Mouse (Mus musculus): Measurements from ENCODE around the gene Gm13279. TPM values are rescaled to one million over a fixed set of nuclear protein-coding genes. Genes with fewer than 3 reads are reported as not detected.
A peak's percentile ranks its signal among the peaks of the same experiment; 100 is the strongest.
"Not testable (repeated sequence)": the region's sequence is repeated elsewhere in the genome, so short reads cannot be mapped to it uniquely, and the experiment has no call there.

Gm13279 gene
- polyA plus RNA-seq (2012; fragmentation: generic; extraction: Trizol): not detected

GRCm38 (mm10) chr4:88797097-88797496, at the start of gene Gm13279:
Gm13279 (plus strand) TSS chr4:88797397.
- not testable (repeated sequence) for H3K36me3 ChIP-seq (ENCODE audit: control insufficient read depth, insufficient read depth); H3K4me3 ChIP-seq; H3K4me2 ChIP-seq (ENCODE audit: low read depth); H3ac ChIP-seq (ENCODE audit: control insufficient read depth, insufficient read length); H3K27me3 ChIP-seq (ENCODE audit: control insufficient read depth, insufficient read depth, insufficient read length); H3K79me2 ChIP-seq (ENCODE audit: control insufficient read depth, insufficient read depth)

DNA sequence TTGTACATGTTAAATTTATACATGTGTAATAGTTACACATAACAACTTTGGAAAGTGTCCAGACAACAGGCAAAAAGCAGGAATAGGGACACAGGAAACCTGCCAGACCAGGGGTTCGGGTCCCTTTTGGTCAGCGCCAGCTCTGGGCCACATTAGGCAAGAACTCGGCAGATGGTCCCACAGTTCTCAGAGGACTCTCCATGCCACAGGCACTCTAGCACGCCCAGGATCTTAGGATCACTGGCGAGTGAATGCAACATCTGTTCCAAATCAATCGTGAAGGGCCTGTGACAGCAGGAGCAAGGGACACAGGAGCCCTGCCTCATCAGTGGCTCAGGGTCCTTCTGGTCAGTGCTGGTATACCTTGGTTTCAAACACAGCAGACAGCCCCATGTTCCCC, 47.3 kb upstream of the Gm13279 start:
- TF ChIP-seq USF1 (IDR thresholded peaks at IDR 0.05; ENCODE audit: low read depth) (no peak), TCF12 (IDR thresholded peaks at IDR 0.05; ENCODE audit: insufficient read depth, poor library complexity, severe bottlenecking) (no peak), POLR2A (IDR thresholded peaks at IDR 0.05; ENCODE audit: insufficient read length, low read depth) (no peak), MAX (IDR thresholded peaks at IDR 0.05; ENCODE audit: low read depth) (no peak)
- Histone ChIP-seq H3K4me2 (ENCODE audit: low read depth) (no peak overlapping the region), H3ac (ENCODE audit: control insufficient read depth, insufficient read length) (no peak overlapping the region), H3K79me2 (ENCODE audit: control insufficient read depth, insufficient read depth) (no peaks in the 10 kb centered on the region), H3K27me3 (ENCODE audit: control insufficient read depth, insufficient read depth, insufficient read length) (no peaks in the 10 kb centered on the region), H3K36me3 (ENCODE audit: control insufficient read depth, insufficient read depth) (no peaks in the 10 kb centered on the region), H3K4me3 (no peak overlapping the region)

GRCm38 (mm10) chr4:88754818-88755340, 42.3 kb upstream of the Gm13279 start, which contains the start of gene Gm13271:
Gm13271 (plus strand) TSS chr4:88754868.
- H3K4me2 ChIP-seq (ENCODE audit: low read depth); H3K36me3 ChIP-seq (ENCODE audit: control insufficient read depth, insufficient read depth); H3K4me3 ChIP-seq; H3ac ChIP-seq (ENCODE audit: control insufficient read depth, insufficient read length); H3K79me2 ChIP-seq (ENCODE audit: control insufficient read depth, insufficient read depth); H3K27me3 ChIP-seq (ENCODE audit: control insufficient read depth, insufficient read depth, insufficient read length): not testable (repeated sequence)

GRCm38 (mm10) chr4:88756581-88757513, 40.4 kb upstream of the Gm13279 start:
- H3K79me2 ChIP-seq (ENCODE audit: control insufficient read depth, insufficient read depth); H3K27me3 ChIP-seq (ENCODE audit: control insufficient read depth, insufficient read depth, insufficient read length); H3ac ChIP-seq (ENCODE audit: control insufficient read depth, insufficient read length); H3K36me3 ChIP-seq (ENCODE audit: control insufficient read depth, insufficient read depth); H3K4me3 ChIP-seq: not testable (repeated sequence)
- H3K4me2 ChIP-seq (ENCODE audit: low read depth): peak overlapping the region; percentile 55

- H3K27me3 ChIP-seq (ENCODE audit: control insufficient read depth, insufficient read depth, insufficient read length); H3K79me2 ChIP-seq (ENCODE audit: control insufficient read depth, insufficient read depth); H3K4me2 ChIP-seq (ENCODE audit: low read depth); H3ac ChIP-seq (ENCODE audit: control insufficient read depth, insufficient read length); H3K36me3 ChIP-seq (ENCODE audit: control insufficient read depth, insufficient read depth); H3K4me3 ChIP-seq: not testable (repeated sequence)
These were observed 39.6 kb upstream of the Gm13279 start for GRCm38 (mm10) chr4:88757628-88758031.

DNA sequence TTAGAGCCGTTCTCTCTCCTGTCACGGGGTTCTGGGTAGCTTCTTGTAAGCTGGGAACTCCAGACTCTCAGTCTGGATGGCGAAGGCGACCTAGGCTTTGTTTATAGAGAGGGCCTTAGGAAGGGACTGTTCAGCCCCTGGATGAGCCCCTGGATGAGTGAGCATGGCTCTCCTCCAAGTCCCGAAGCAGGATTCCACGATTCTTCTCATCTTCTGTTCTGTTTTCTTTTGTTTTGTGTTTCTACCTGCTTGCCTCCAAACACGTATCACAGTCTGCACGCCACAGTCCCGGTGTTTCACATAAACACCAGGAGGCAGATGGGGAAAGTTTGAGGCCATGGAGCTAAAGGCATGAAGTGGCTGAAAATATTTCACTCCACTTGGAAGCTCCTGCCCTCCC, 38.4 kb upstream of the Gm13279 start:
- H3K4me3 ChIP-seq; H3K36me3 ChIP-seq (ENCODE audit: control insufficient read depth, insufficient read depth); H3K27me3 ChIP-seq (ENCODE audit: control insufficient read depth, insufficient read depth, insufficient read length); H3K79me2 ChIP-seq (ENCODE audit: control insufficient read depth, insufficient read depth); H3ac ChIP-seq (ENCODE audit: control insufficient read depth, insufficient read length); H3K4me2 ChIP-seq (ENCODE audit: low read depth): not testable (repeated sequence)

GRCm38 (mm10) chr4:88759610-88760268, 37.5 kb upstream of the Gm13279 start, which contains the start of gene Gm13283:
Gm13283 (plus strand) TSS chr4:88760119.
- not testable (repeated sequence) for H3K27me3 ChIP-seq (ENCODE audit: control insufficient read depth, insufficient read depth, insufficient read length); H3K4me3 ChIP-seq; H3K79me2 ChIP-seq (ENCODE audit: control insufficient read depth, insufficient read depth); H3K36me3 ChIP-seq (ENCODE audit: control insufficient read depth, insufficient read depth); H3ac ChIP-seq (ENCODE audit: control insufficient read depth, insufficient read length)
- H3K4me2 ChIP-seq (ENCODE audit: low read depth): peak within 1 kb of the TSS; percentile 47

DNA sequence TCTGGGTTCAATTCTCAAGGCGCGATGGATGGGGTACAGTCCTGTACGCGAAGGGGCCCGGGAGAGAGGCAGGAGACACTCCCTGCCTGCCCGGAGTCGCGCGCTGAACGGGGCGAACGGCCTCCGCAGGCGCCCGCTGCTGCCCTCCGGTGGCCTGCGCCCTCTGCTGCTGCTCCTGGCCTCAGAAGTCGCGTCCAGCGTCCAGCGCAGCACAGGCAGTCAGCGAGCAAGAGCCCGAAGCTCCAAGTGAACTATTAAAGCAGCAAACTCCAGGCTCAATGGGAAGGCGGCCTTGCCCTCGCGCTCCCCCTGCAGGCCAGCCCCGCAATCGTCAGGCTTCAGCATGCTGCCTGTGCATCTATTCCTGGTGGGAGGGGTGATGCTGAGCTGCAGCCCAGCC, 36.8 kb upstream of the Gm13279 start:
- not testable (repeated sequence) for H3K4me3 ChIP-seq; H3K4me2 ChIP-seq (ENCODE audit: low read depth); H3K27me3 ChIP-seq (ENCODE audit: control insufficient read depth, insufficient read depth, insufficient read length); H3ac ChIP-seq (ENCODE audit: control insufficient read depth, insufficient read length); H3K36me3 ChIP-seq (ENCODE audit: control insufficient read depth, insufficient read depth); H3K79me2 ChIP-seq (ENCODE audit: control insufficient read depth, insufficient read depth)

DNA sequence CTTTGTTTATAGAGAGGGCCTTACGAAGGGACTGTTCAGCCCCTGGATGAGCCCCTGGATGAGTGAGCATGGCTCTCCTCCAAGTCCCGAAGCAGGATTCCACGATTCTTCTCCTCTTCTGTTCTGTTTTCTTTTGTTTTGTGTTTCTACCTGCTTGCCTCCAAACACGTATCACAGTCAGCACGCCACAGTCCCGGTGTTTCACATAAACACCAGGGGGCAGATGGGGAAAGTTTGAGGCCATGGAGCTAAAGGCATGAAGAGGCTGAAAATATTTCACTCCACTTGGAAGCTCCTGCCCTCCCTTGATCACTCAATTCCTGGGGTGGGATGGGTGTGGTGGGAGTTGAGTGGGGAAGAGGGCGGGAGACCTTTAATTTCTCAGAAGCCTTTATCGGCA, 35.4 kb upstream of the Gm13279 start:
- H3K27me3 ChIP-seq (ENCODE audit: control insufficient read depth, insufficient read depth, insufficient read length); H3K36me3 ChIP-seq (ENCODE audit: control insufficient read depth, insufficient read depth); H3K79me2 ChIP-seq (ENCODE audit: control insufficient read depth, insufficient read depth); H3K4me2 ChIP-seq (ENCODE audit: low read depth); H3ac ChIP-seq (ENCODE audit: control insufficient read depth, insufficient read length); H3K4me3 ChIP-seq: not testable (repeated sequence)

DNA sequence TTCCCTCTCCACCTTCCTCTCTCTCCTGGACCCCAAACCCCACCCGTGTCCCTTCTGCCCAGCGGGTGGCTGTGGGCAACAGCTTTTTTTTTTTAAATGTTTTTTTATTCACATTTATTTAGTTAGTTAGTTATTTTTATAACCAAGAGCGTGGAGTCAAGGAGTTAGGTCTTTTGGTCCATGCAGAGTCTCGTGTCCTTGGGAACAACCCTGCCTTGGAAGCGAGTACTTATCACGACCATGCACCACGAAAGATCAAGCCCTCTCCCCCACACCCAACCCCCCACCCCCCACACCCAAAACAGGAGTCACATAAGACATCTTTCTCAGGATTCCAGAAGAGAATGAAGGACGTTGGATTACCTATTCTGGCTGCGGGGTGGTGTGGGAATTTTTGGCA, 34.9 kb upstream of the Gm13279 start:
- not testable (repeated sequence) for H3K27me3 ChIP-seq (ENCODE audit: control insufficient read depth, insufficient read depth, insufficient read length); H3K79me2 ChIP-seq (ENCODE audit: control insufficient read depth, insufficient read depth); H3K4me2 ChIP-seq (ENCODE audit: low read depth); H3ac ChIP-seq (ENCODE audit: control insufficient read depth, insufficient read length); H3K36me3 ChIP-seq (ENCODE audit: control insufficient read depth, insufficient read depth); H3K4me3 ChIP-seq

- not testable (repeated sequence) for H3K36me3 ChIP-seq (ENCODE audit: control insufficient read depth, insufficient read depth); H3K4me2 ChIP-seq (ENCODE audit: low read depth); H3K27me3 ChIP-seq (ENCODE audit: control insufficient read depth, insufficient read depth, insufficient read length); H3K4me3 ChIP-seq; H3K79me2 ChIP-seq (ENCODE audit: control insufficient read depth, insufficient read depth); H3ac ChIP-seq (ENCODE audit: control insufficient read depth, insufficient read length)
These were observed 33.7 kb upstream of the Gm13279 start for GRCm38 (mm10) chr4:88763384-88764018.
